8 mouse cellular contexts compared by ENCODE assay signal in genomic region chr4:125065517-125066307, GRCm38 (mm10). TPM values are rescaled to one million over a fixed set of nuclear protein-coding genes. Genes with fewer than 3 reads are reported as not detected.
A peak's percentile ranks its signal among the peaks of the same experiment; 100 is the strongest.
DNase-seq lines count a peak whose midpoint lies in the region; ATAC-seq and TF ChIP-seq lines count a peak whose summit lies in the region.

TSS of gene Dnali1 (minus strand) at chr4:125065703.

- H3K9me3 ChIP-seq in erythroblast, embryonic 14.5 days (ENCODE audit: control insufficient read depth, low read length) = no peaks in the 10 kb centered on the region
- H3K9me3 ChIP-seq in heart, embryonic 16.5 days (replicated peaks; ENCODE audit: control insufficient read depth, low read length) = no peaks in the 10 kb centered on the region
- H3K9me3 ChIP-seq in kidney, postnatal 0 days (replicated peaks; ENCODE audit: low read length) = no peaks in the 10 kb centered on the region
- no peaks in the 10 kb centered on the region for H3K9me3 ChIP-seq in lung, postnatal 0 days (ENCODE audit: low read length)

- TF ChIP-seq CTCF in kidney, postnatal 0 days (IDR thresholded peaks at IDR 0.05; ENCODE audit: low read depth) = peak; percentile 5; the same call in 1 of the 2 replicates
- TF ChIP-seq CTCF in lung, postnatal 0 days (IDR thresholded peaks at IDR 0.05) = no peak
- TF ChIP-seq CTCF in olfactory bulb, adult 2 months (IDR thresholded peaks at IDR 0.05; ENCODE audit: insufficient read depth, low read depth, low read length) = no peak

- H3K36me3 ChIP-seq in erythroblast, embryonic 14.5 days (ENCODE audit: control insufficient read depth) = peaks cover 32% of the 10 kb centered on the region
- peaks cover 8% of the 10 kb centered on the region for H3K36me3 ChIP-seq in heart, embryonic 16.5 days (ENCODE audit: control insufficient read depth, insufficient read depth)
- H3K36me3 ChIP-seq in kidney, postnatal 0 days (ENCODE audit: insufficient read depth, low read length) = peaks cover 12% of the 10 kb centered on the region
- peaks cover 5% of the 10 kb centered on the region; the same call in 1 of the 2 replicates for H3K36me3 ChIP-seq in lung, postnatal 0 days (ENCODE audit: insufficient read depth, low read length)

- peak within 1 kb of the TSS; percentile 97 for H3K4me2 ChIP-seq in heart, embryonic 16.5 days (ENCODE audit: low read depth, low read length)
- H3K4me2 ChIP-seq in kidney, postnatal 0 days (ENCODE audit: low read length) = peak within 1 kb of the TSS; percentile 76
- H3K4me2 ChIP-seq in lung, postnatal 0 days (replicated peaks; ENCODE audit: low read depth, low read length) = peak within 1 kb of the TSS; percentile 70

- peak within 1 kb of the TSS; percentile 97 for H3K4me3 ChIP-seq in erythroblast, embryonic 14.5 days (replicated peaks)
- H3K4me3 ChIP-seq in heart, embryonic 16.5 days (ENCODE audit: low read length) = peak within 1 kb of the TSS; percentile 94
- peak within 1 kb of the TSS; percentile 90 for H3K4me3 ChIP-seq in kidney, postnatal 0 days (replicated peaks; ENCODE audit: low read depth, low read length)
- H3K4me3 ChIP-seq in lung, postnatal 0 days (ENCODE audit: low read depth, low read length) = peak within 1 kb of the TSS; percentile 91
- H3K4me3 ChIP-seq in olfactory bulb, adult 2 months (ENCODE audit: insufficient read depth, low read depth, low read length) = peak within 1 kb of the TSS; percentile 77

- TF ChIP-seq EP300 in lung, postnatal 0 days (IDR thresholded peaks at IDR 0.05) = no peak

- peak; percentile 77 for DNase-seq in ES-CJ7 (ENCODE audit: low read depth, low spot score)
- DNase-seq in brain, adult 2 months (ENCODE audit: low read depth, low spot score) = peak; percentile 56
- peak; percentile 76 for DNase-seq in kidney, postnatal 0 days (ENCODE audit: low spot score)
- DNase-seq in lung, postnatal 0 days (ENCODE audit: low spot score) = peak; percentile 81
- peak; percentile 65 for DNase-seq in thymus, postnatal 25 days

- peak within 1 kb of the TSS; percentile 66 for H3K27ac ChIP-seq in heart, embryonic 16.5 days (ENCODE audit: low read length)
- H3K27ac ChIP-seq in kidney, postnatal 0 days = peak within 1 kb of the TSS; percentile 58
- H3K27ac ChIP-seq in lung, postnatal 0 days (ENCODE audit: low read length) = peak within 1 kb of the TSS; percentile 78
- no peak within 1 kb of the TSS for H3K27ac ChIP-seq in olfactory bulb, adult 2 months (ENCODE audit: insufficient read depth, low read depth, low read length)

- peaks cover 18% of the 10 kb centered on the region for H3K27me3 ChIP-seq in erythroblast, embryonic 14.5 days (ENCODE audit: control insufficient read depth)
- H3K27me3 ChIP-seq in heart, embryonic 16.5 days (ENCODE audit: control insufficient read depth, insufficient read depth, low read length) = no peaks in the 10 kb centered on the region
- H3K27me3 ChIP-seq in kidney, postnatal 0 days (ENCODE audit: insufficient read depth, low read length) = no peaks in the 10 kb centered on the region
- no peaks in the 10 kb centered on the region for H3K27me3 ChIP-seq in lung, postnatal 0 days (replicated peaks; ENCODE audit: insufficient read depth, low read length)

- peak; percentile 34 for ATAC-seq in heart, embryonic 16.5 days (replicated peaks; ENCODE audit: extremely low read depth, insufficient read depth, low FRiP score)
- peak; percentile 11; the same call in 1 of the 2 replicates for ATAC-seq in kidney, postnatal 0 days (replicated peaks; ENCODE audit: low FRiP score, low read depth)
- peak; percentile 60 for ATAC-seq in lung, postnatal 0 days

- peaks cover 30% of the 10 kb centered on the region for H3K4me1 ChIP-seq in erythroblast, embryonic 14.5 days (ENCODE audit: control insufficient read depth)
- H3K4me1 ChIP-seq in heart, embryonic 16.5 days (ENCODE audit: control insufficient read depth, insufficient read depth, low read length) = peaks cover 8% of the 10 kb centered on the region
- peaks cover 7% of the 10 kb centered on the region for H3K4me1 ChIP-seq in kidney, postnatal 0 days (replicated peaks; ENCODE audit: insufficient read depth, low read length)
- peaks cover 8% of the 10 kb centered on the region; the same call in 1 of the 2 replicates for H3K4me1 ChIP-seq in lung, postnatal 0 days (ENCODE audit: insufficient read depth, low read depth, low read length)
- H3K4me1 ChIP-seq in olfactory bulb, adult 2 months (ENCODE audit: control insufficient read depth, insufficient read depth, low read length) = peaks cover 3% of the 10 kb centered on the region

- 4% methylated on average over 26 of the region's 26 CpGs for WGBS in heart, embryonic 16.5 days
- WGBS in kidney, postnatal 0 days = 2% methylated on average over 26 of the region's 26 CpGs
- 1% methylated on average over 26 of the region's 26 CpGs for WGBS in lung, postnatal 0 days
- WGBS in olfactory bulb, adult 2 months = 2% methylated on average over 26 of the region's 26 CpGs

- H3K9ac ChIP-seq in heart, embryonic 16.5 days (ENCODE audit: low read length) = peak within 1 kb of the TSS; percentile 96
- H3K9ac ChIP-seq in kidney, postnatal 0 days (ENCODE audit: low read depth, low read length) = peak within 1 kb of the TSS; percentile 91
- H3K9ac ChIP-seq in lung, postnatal 0 days (replicated peaks; ENCODE audit: low read depth) = peak within 1 kb of the TSS; percentile 79

- TF ChIP-seq POLR2A in olfactory bulb, adult 2 months (IDR thresholded peaks at IDR 0.05; ENCODE audit: insufficient read depth, low read depth, low read length) = no peak

RNA-seq across cellular contexts. Expression of gene Dnali1, which starts in this region (rescaled TPM):
- polyA plus RNA-seq in erythroblast, embryonic 14.5 days (2012) = not detected in 2 replicates
- 0.63 and 0.92 TPM in 2 replicates for polyA plus RNA-seq in heart, embryonic 16.5 days (2015; fragmentation: Nextera tagmentation; extraction: Ambion mirVana)
- polyA plus RNA-seq in kidney, postnatal 0 days (2015; fragmentation: Nextera tagmentation; extraction: Ambion mirVana) = 0.05 and 0.14 TPM in 2 replicates
- 6.9 and 10.9 TPM in 2 replicates for polyA plus RNA-seq in lung, postnatal 0 days (2015; fragmentation: Nextera tagmentation; extraction: Ambion mirVana)
- polyA plus RNA-seq in olfactory bulb, adult 2 months (2012; ENCODE audit: insufficient read depth, insufficient read length, low replicate concordance, missing spikeins) = not detected in 2 replicates

Comparison
In these comparisons a context has a peak if more than half of its experiments do, and no peak if none do; other contexts are left out.
1. Peak in ATAC-seq, H3K4me3 ChIP-seq, H3K27ac ChIP-seq, H3K9ac ChIP-seq and H3K4me2 ChIP-seq in heart, embryonic 16.5 days; RNA of the gene not detected or under 1 TPM.
2. Peak in DNase-seq, ATAC-seq, H3K4me3 ChIP-seq, H3K27ac ChIP-seq, H3K9ac ChIP-seq and H3K4me2 ChIP-seq in kidney, postnatal 0 days; RNA of the gene not detected or under 1 TPM.